Mouse (Mus musculus) frontal cortex, postnatal 14 days (tissue): ENCODE measurements at regions not wholly inside any gene's neighbourhood (a gene's known extent, or its start where the extent isn't known, plus 50 kb on each side); places are given as distances from the start of the nearest gene placed in this dataset.
A peak's percentile ranks its signal among the peaks of the same experiment; 100 is the strongest.

Experiments used
- DNase-seq, 2 experiments: peaks; one replicate each; pipeline ENCODE4 v3.0.0; 2022; ENCODE audit warnings: low spot score in 2 of 2

DNA sequence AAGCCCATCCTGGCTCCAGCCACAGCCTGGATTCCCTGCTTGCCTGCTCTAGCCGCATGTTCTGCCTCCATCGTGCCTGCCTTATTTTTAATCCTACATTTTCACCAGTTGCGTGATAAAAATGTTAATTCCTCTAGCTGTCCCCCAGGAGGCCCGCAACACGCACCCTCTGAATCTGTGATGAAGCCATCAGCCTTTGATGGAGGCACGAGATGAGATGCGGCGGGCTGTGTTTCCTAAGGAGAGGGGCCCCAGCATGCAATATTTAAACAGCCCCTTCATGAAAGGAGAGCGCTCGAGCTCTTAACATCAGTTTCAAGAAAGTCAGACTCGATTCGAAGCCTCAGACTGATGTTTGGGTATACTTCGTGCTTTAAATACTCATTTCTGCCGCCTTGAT lies 76.3 kb downstream of the Nptx2 start:
- DNase-seq, result no peak

DNA sequence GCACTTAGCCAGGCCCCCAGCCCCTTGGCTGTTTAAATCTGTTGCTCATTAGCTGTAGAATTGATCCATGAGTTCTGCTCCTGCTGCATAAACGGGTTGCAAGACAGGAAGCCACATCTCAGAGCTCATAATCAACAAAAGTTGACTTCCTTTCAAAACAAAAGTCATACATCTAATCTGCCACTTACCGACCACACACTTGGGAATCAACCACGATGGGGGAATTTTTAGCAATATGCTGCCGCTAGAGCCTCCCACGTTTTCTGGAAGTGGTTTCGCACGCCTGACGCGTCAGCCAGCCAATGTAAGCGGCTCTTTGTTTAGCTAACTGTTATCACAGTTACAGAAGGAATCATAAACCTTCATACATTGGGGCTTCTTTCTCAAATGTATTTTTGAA lies 77.7 kb downstream of the Nptx2 start:
- DNase-seq, result peak; percentile 46 to 50

DNA sequence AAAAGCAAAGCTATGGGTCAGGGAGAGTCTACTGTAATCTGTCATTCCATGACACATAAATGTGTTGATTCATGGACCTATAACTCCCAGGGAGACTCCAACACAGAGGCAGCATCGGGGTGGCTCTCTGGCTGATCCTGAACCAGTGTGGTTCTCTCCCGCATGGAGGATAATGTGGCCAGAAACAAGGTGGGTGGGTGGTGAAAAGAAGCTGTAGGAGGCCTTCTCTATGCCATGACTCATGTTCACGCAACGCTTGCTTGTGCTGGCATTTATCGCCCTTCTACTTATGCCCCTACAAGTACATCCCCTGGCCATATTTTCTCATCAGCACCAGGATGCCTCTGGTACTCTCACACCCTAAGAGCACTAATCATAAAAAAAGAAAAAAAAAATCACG lies 86.6 kb downstream of the Nptx2 start:
- no peak for DNase-seq

DNA sequence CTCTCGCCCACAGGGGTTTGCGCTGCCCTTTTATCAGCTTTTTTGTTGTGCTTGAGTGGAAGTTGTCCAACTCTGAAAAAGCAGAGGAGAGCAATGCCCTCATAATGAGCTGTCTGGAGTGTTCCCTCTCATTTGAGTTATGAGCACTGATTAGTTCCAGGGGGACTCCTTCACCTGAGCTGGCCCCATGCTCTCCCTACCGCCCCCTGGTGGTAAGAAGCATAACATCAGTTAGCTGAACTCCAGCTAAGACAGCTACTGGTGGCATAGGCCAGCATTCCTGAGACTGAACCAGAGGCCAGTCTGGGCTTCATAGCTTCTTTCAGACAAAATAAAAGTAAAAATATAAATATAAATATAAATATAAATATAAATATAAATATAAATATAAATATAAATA lies 92.9 kb downstream of the Nptx2 start:
- no peak for DNase-seq

DNA sequence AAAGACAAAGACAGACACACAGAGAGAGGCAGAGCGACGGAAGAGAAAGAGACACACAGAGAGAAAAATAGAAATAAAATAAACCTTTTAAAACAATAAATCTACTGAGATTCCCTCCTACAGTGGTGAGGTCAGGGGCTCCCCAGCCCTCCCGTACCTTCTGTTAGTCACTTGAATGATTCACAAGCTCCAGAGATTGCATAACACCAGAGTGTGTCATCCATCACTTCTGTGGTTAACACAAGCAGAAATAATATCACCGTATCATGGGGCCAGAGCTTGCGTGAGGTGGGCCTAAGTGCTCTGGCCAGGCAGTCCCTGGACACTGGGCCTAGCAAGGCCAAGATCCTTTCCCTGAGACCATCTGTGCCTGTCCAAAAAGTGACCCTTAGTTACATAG lies 93.9 kb downstream of the Nptx2 start:
- no peak for DNase-seq

DNA sequence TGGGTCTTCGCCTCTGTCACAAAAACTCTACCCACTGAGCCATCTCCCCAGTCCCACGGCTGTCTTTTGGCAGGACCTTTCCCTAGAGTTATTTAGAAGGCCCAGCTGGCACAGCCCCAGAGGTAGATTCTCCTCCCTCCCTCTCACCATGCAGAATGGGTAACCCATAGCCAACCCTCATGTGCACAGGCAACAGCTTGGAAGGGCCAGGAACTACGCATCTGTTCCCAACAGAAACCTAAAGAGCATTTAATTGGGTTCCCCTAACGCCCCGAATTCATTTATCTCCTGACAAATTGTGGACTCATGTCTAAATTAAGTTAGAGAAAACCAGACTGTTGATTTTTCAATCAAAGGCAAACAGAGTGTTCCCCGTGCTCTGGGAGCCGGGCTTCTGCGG lies 97.1 kb downstream of the Nptx2 start:
- no peak for DNase-seq

DNA sequence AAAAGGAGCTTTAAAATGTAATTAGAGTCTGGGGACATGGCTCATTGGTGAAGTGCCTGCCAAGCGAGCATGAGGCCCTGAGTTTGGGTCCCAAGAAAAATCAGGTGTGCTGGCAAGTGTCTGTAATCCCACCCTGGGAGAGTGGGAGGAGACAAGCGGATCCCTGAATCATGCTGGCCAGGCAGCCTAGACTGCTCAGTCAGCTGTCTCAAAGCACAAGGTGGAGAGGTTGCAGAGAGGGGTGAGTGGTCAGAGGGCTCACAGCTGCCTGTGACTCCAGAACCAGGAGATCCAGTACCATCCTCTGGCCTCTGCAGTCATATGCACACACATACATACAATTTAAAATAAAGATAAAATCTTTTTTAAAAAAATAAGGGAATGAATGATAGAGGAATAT lies 97.7 kb downstream of the Nptx2 start:
- no peak for DNase-seq

DNA sequence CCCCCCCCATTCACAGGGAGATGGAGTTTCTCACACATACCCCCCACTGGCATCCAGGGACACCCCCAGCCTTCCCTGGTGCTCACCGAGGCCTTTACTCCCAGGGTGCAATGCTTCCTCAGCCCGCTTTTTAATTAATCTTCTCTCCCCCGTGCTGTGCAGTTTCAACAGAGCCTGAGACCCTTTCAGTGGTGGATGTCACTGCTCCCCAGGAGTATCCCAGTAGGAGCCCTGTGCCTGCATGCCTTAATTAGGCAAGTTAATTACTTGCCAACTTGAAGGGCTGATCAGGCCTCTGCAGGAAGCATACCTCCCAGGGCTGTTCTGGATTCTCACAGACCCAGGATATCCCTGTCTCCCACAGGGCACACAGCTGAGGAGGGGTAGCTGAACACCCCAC lies 99.7 kb downstream of the Nptx2 start:
- no peak for DNase-seq

DNA sequence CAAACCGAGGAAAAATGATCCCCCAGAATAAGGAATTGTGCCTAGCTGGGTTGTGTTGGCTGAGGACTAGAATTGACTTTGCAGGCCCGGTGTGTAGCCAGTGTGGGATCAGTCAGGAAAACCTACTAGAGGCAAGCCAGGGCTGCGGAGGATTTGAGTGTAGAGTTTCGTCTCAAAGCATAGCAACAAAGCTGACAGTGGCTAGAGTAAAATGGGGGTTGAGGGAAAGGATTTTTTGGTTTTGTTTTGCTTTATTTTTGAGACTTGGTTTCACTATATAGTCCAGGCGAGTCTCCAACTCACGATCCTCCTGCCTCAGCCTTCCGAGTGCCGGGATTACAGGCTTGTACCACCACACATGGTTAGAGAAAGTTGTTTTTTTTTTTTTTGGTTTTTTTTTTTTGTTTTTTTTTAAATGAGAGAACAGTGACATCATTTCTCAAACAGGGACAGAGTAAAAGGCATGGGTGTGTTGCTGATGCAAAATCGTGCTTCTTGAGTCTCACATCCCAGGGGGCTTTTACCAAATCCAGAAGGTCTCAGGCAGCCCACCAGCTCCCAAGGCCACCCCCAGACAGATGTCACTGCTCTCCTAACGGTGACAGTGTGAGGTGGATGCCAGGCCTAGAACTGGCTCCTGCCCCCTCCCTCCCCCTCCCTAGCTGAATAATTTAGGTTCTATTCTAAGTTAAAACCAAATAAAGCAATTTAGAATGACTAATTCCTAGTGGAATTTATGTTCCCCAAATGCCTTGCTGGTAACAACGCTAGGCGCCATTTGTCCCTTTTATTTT lies 101.8 kb downstream of the Nptx2 start:
- DNase-seq, result peak; percentile 29 to 44

DNA sequence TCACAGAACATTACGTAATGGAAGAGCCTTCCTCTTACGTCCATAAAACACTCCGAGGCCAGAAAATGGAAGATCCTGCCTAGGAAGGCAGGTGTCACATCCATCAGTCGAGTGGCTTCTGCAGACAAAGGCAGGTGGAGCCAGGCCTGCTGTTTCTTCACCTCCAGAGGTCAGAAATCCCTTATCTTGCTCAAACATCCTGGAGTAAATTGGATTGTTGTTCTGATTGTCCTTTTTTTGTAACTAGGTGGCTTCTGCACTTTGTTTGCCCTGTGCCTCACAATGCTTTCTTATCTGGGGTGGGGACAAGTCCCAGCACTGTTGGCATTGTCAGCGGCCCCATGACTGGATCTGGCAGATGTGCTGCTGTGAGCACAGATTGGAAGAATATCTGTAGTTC lies 106.5 kb downstream of the Nptx2 start:
- DNase-seq, result no peak

DNA sequence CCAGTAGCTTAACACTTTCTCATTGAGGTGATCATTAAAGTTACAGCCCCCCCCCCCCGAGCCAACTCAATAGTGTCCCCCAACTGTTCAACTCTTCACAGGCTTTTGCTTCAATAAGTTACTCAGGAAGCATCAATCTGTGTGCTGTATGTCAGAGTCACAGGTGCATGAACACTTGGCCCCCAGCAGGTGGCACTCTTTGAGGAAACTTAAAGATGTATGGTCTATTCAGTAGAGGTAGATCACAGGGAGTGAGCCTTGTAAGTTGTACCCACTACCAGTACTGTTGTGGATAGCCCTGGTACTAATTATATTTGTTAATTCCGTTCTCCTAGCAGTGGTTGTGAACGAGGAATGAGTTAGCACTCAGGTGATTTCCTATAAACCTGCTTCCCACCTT lies 99.6 kb downstream of the Tmem130 start:
- DNase-seq, result no peak

DNA sequence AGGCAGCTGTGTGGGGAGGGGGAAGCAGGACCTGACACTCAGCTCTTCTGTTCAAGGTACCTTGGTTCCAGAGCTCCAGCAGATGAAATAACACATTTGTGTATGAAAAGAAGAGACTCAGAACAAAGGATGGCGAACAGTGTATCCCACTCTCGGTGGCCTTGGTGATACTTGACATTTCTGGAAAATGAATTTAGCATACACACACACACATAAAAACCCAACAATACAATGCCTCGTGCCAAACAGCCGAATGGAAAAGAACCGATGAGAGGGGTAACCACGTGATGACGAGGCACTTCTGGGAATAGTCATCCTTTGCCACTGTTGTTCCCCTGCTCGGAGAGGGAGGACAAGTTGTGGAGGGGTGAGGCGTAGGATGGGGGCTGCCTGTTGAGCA lies 97.6 kb downstream of the Tmem130 start:
- no peak for DNase-seq

DNA sequence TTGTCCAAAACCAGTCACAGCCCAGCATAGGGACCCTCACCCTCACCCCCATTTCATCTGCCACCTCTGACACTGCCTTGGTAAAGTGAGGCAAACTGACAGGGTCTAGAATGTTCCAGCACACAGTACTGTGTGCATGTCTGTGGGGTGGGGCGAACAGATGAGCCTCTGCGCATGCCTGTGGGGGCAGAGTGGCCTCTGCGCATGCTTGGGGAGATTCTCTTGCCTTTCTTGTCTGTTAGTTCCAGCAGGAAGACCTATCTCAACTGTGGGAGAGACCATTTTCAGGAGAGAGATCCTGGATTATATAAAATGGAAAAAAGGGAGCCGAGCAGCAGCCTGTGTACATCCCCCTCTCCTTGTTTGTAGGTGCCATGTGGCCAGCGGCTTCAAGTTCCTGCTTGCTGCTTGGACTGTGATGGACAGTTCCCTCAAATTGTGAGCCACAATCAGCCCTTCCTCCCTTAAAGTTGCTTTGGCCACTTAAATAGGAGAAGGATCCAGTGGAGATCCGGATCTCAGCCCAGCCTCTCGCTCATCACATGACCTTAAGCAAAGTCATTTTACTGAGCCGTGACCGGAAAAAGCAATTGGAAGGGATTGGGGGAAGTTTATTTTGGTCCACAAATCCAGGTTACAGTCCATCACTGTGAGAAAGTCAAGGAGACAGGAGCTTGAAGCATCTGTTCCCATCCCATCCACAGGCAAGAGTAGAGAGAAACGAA lies 96.9 kb downstream of the Tmem130 start:
- DNase-seq, result no peak

DNA sequence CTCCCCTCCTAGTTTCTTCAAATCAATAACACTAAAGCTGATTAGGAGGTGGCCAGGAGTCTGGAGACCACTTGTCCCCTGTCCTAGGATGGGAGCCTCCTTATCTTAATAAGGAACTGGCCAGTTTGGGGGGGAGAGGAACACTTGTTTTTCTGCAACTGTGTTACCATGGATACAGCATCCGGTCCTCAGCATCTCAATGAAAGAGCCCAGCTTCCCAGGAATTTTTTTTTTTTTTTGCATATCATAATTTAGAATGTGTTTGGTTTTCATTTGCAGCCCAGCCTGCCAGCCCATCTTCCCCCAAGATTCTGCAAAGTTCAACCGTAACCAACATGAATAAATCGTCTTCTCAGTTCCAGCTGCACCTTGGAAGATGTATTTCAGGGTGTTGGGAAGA lies 93.6 kb downstream of the Tmem130 start:
- no peak for DNase-seq

DNA sequence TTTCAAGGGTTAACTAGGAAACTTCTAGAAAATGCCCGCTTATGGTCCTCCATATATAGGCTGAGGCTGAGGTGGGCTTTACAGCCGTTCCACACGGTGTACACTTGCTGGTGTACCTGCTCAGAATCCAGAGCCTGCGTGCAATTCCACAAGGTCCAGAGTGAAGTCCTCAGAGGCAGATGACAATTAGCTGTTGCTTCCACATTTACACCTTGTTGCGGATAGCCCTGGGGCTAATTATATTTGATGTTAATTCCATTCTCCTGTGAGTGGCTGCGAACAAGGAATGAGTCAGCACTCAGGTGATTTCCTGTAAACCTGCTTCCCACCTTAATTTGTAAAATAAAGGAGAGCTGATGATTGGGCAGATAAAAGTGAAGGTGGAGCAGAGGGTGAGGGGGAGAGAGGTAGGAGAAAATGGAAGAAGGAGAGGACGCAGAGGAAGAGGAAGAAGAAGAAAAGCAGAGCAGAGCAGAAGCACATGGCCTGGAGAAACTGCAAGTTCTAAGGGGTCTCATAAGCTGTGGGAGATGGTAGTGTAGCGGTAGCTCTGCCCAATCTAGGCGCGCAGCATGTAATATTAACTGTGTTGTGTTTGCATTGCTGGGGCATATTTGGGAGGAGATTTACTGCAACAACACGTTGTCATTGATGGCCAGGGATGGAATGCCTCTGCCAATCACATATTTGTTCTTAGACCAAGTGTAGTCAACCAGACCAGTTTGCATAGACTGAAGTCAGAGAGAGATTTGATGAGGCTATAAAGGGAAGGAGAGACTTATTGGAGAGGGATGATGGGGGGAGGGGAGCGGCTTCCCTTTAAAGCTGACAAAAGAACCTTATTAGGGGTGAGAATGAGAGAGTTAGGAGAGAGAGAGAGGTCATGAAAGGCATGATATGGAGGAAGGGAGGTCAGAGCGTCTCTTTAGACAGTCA lies 82.5 kb downstream of the Tmem130 start:
- no peak for DNase-seq

DNA sequence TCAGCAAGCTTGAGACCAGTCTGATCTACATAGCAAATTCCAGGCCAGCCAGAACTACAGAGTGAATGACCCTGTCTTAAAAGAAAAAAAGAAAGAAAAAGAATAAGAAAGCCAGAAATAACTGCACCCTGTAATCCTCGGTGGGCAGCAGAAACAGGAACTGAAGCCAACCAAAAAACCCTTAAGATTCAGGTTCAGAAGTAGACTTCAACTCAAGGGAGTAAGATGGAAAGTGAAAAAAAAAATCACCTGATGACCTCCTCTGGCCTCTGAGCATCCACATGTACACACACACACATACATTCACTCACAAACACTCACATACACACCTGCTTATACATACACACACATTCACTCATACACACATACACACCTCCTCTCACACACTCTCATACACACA lies 77.4 kb downstream of the Tmem130 start:
- no peak for DNase-seq
